18 mouse cellular contexts compared by ENCODE assay signal in the genomic region with DNA sequence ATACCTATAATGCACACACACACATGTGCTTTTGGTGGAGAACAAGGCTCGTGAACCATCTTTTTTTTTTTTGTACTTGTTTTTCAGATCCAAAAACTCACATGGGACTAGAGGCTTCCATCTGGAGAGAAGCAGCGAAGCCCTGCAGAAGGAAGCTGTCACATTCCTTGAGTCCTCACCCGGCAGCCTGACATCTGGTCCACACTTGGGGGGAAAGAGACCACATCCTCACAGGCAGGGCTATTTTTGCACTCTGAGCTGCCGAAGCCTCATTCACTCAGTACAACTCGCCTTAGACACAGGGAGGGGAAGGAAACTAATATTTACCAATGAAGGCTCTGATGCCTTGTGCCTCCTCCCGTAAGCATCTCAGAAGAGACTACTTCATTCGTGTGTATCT. TPM values are rescaled to one million over a fixed set of nuclear protein-coding genes. Genes with fewer than 3 reads are reported as not detected.
DNase-seq lines count a peak whose midpoint lies in the region; ATAC-seq and TF ChIP-seq lines count a peak whose summit lies in the region.
"Had no signal": no experiment of that assay in that cellular context is flagged by ENCODE, and none has a peak within 500 bp of the region (broad histone marks: within the 10 kb centered on the region; RNA-seq: fewer than 3 reads in every experiment).

No protein-coding gene starts in this region.

- no peak overlapping the region for H3K4me3 ChIP-seq in hindbrain, embryonic 10.5 days
- H3K4me3 ChIP-seq in hindbrain, embryonic 13.5 days, result no peak overlapping the region
- no peak overlapping the region for H3K4me3 ChIP-seq in lung, embryonic 14.5 days (ENCODE audit: low read depth, low read length)
- no peak overlapping the region for H3K4me3 ChIP-seq in stomach, embryonic 14.5 days (ENCODE audit: low read depth, low read length)
- H3K4me3 ChIP-seq: erythroblast, embryonic 14.5 days; heart, embryonic 15.5 days; liver, embryonic 13.5 days; megakaryocyte, embryonic 14.5 days had no signal

- WGBS in hindbrain, embryonic 10.5 days, result 59% methylated on average over 7 of the region's 7 CpGs
- 67% methylated on average over 7 of the region's 7 CpGs for WGBS in hindbrain, embryonic 13.5 days
- WGBS in lung, embryonic 14.5 days, result 24% methylated on average over 7 of the region's 7 CpGs
- WGBS in stomach, embryonic 14.5 days, result 40% methylated on average over 7 of the region's 7 CpGs

- no peak for ATAC-seq in hindbrain, embryonic 13.5 days (ENCODE audit: low FRiP score)
- ATAC-seq in lung, embryonic 14.5 days (ENCODE audit: insufficient read depth), result no peak
- ATAC-seq in stomach, embryonic 14.5 days (ENCODE audit: insufficient number of reproducible peaks, insufficient read depth, low FRiP score, low read depth), result no peak
- ATAC-seq: hindbrain, postnatal 0 days; midbrain, embryonic 16.5 days had no signal

- DNase-seq in embryo, embryonic 10.5 days (ENCODE audit: low spot score), result peak; percentile 12
- DNase-seq in embryo, embryonic 9.5 days (ENCODE audit: extremely low spot score), result no peak
- DNase-seq in hindbrain, embryonic 10.5 days (ENCODE audit: low spot score), result no peak
- peak; percentile 76 for DNase-seq in lung, embryonic 14.5 days
- no peak for DNase-seq in lung, postnatal 25 days (ENCODE audit: low spot score)
- no peak for DNase-seq in testis, postnatal 10 days (ENCODE audit: low spot score)
- DNase-seq: adrenal gland, postnatal 14 days; cerebellum, postnatal 14 days; liver, embryonic 13.5 days; thymus, postnatal 36 days had no signal

- peaks cover 19% of the 10 kb centered on the region; the same call in 1 of the 2 replicates for H3K27me3 ChIP-seq in hindbrain, embryonic 10.5 days (ENCODE audit: insufficient read depth, poor library complexity, severe bottlenecking)
- H3K27me3 ChIP-seq in hindbrain, embryonic 13.5 days, result peaks cover 6% of the 10 kb centered on the region; the same call in 1 of the 2 replicates
- no peaks in the 10 kb centered on the region for H3K27me3 ChIP-seq in lung, embryonic 14.5 days (ENCODE audit: insufficient read depth, low read length)
- no peaks in the 10 kb centered on the region for H3K27me3 ChIP-seq in stomach, embryonic 14.5 days (ENCODE audit: control insufficient read depth, insufficient read depth, low read length)
- H3K27me3 ChIP-seq: CH12.LX; heart, embryonic 15.5 days; liver, embryonic 13.5 days had no signal

- H3K4me2 ChIP-seq in hindbrain, embryonic 13.5 days, result no peak overlapping the region
- no peak overlapping the region for H3K4me2 ChIP-seq in lung, embryonic 14.5 days
- H3K4me2 ChIP-seq in stomach, embryonic 14.5 days (replicated peaks; ENCODE audit: low read depth, low read length), result no peak overlapping the region
- H3K4me2 ChIP-seq: heart, embryonic 15.5 days; liver, embryonic 13.5 days had no signal

- H3K9ac ChIP-seq in hindbrain, embryonic 13.5 days, result no peak overlapping the region
- H3K9ac ChIP-seq in lung, embryonic 14.5 days, result no peak overlapping the region
- no peak overlapping the region for H3K9ac ChIP-seq in stomach, embryonic 14.5 days (replicated peaks; ENCODE audit: low read depth, low read length)
- H3K9ac ChIP-seq: heart, embryonic 15.5 days; liver, embryonic 13.5 days had no signal

- peaks cover 36% of the 10 kb centered on the region for H3K4me1 ChIP-seq in hindbrain, embryonic 10.5 days (replicated peaks)
- peaks cover 19% of the 10 kb centered on the region for H3K4me1 ChIP-seq in hindbrain, embryonic 13.5 days (replicated peaks)
- H3K4me1 ChIP-seq in lung, embryonic 14.5 days (ENCODE audit: insufficient read depth), result peaks cover 27% of the 10 kb centered on the region
- peaks cover 23% of the 10 kb centered on the region; the same call in 1 of the 2 replicates for H3K4me1 ChIP-seq in stomach, embryonic 14.5 days (ENCODE audit: control insufficient read depth, insufficient read depth, low read length)

- no peaks in the 10 kb centered on the region for H3K9me3 ChIP-seq in hindbrain, embryonic 10.5 days
- no peaks in the 10 kb centered on the region for H3K9me3 ChIP-seq in hindbrain, embryonic 13.5 days
- H3K9me3 ChIP-seq in lung, embryonic 14.5 days (ENCODE audit: low read depth, low read length), result no peaks in the 10 kb centered on the region
- no peaks in the 10 kb centered on the region for H3K9me3 ChIP-seq in stomach, embryonic 14.5 days (ENCODE audit: control insufficient read depth, low read depth, low read length)
- H3K9me3 ChIP-seq: heart, embryonic 15.5 days; liver, embryonic 13.5 days; megakaryocyte, embryonic 14.5 days had no signal

- 0 out of 2 replicates have a peak overlapping the region, but pooled peaks have one; percentile 40 for H3K27ac ChIP-seq in hindbrain, embryonic 10.5 days
- no peak overlapping the region for H3K27ac ChIP-seq in hindbrain, embryonic 13.5 days
- H3K27ac ChIP-seq in lung, embryonic 14.5 days (ENCODE audit: low read depth), result no peak overlapping the region
- peak overlapping the region; percentile 16; the same call in 1 of the 2 replicates for H3K27ac ChIP-seq in stomach, embryonic 14.5 days (ENCODE audit: low read length)
- H3K27ac ChIP-seq: heart, embryonic 15.5 days; hindbrain, postnatal 0 days had no signal

- no peaks in the 10 kb centered on the region for H3K36me3 ChIP-seq in hindbrain, embryonic 10.5 days
- H3K36me3 ChIP-seq in hindbrain, embryonic 13.5 days, result no peaks in the 10 kb centered on the region
- H3K36me3 ChIP-seq in lung, embryonic 14.5 days (ENCODE audit: insufficient read depth), result no peaks in the 10 kb centered on the region
- no peaks in the 10 kb centered on the region for H3K36me3 ChIP-seq in stomach, embryonic 14.5 days (ENCODE audit: control insufficient read depth, insufficient read depth, low read length)
- H3K36me3 ChIP-seq: heart, embryonic 15.5 days; liver, embryonic 13.5 days had no signal

- no peak for TF ChIP-seq CTCF in lung, embryonic 14.5 days (IDR thresholded peaks at IDR 0.05; ENCODE audit: low read depth)

RNA-seq across cellular contexts. Expression of a gene that starts 25.8 kb away (rescaled TPM):
- polyA plus RNA-seq in hindbrain, embryonic 10.5 days (2016; fragmentation: Nextera tagmentation; extraction: Ambion mirVana), result 1.0 and 1.9 TPM in 2 replicates
- polyA plus RNA-seq in hindbrain, embryonic 13.5 days (2015; fragmentation: Nextera tagmentation; extraction: Ambion mirVana), result 3.3 and 4.6 TPM in 2 replicates
- polyA plus RNA-seq in lung, embryonic 14.5 days (2014; fragmentation: Nextera tagmentation; extraction: Ambion mirVana), result 3.6 and 4.4 TPM in 2 replicates
- 1.2 and 1.7 TPM in 2 replicates for polyA plus RNA-seq in stomach, embryonic 14.5 days (2014; fragmentation: Nextera tagmentation; extraction: Ambion mirVana)

Comparison
In these comparisons a context has a peak if more than half of its experiments do, and no peak if none do; other contexts are left out.
1. DNase-seq: peak in embryo, embryonic 10.5 days (single experiment) and lung, embryonic 14.5 days (single experiment); none in embryo, embryonic 9.5 days (single experiment), hindbrain, embryonic 10.5 days (single experiment), lung, postnatal 25 days (single experiment) and testis, postnatal 10 days (single experiment).
2. H3K27ac ChIP-seq: peak in hindbrain, embryonic 10.5 days (single experiment) and stomach, embryonic 14.5 days (single experiment); none in hindbrain, embryonic 13.5 days (single experiment) and lung, embryonic 14.5 days (single experiment).